Mouse (Mus musculus) layer of hippocampus, adult 9-10 months (tissue): ENCODE results near the gene Mknk2.

Experiments
- DNase-seq: peaks from one replicate; pipeline ENCODE4 v3.0.0; 2022; ENCODE audit warnings: low spot score

Gene Mknk2

DNA sequence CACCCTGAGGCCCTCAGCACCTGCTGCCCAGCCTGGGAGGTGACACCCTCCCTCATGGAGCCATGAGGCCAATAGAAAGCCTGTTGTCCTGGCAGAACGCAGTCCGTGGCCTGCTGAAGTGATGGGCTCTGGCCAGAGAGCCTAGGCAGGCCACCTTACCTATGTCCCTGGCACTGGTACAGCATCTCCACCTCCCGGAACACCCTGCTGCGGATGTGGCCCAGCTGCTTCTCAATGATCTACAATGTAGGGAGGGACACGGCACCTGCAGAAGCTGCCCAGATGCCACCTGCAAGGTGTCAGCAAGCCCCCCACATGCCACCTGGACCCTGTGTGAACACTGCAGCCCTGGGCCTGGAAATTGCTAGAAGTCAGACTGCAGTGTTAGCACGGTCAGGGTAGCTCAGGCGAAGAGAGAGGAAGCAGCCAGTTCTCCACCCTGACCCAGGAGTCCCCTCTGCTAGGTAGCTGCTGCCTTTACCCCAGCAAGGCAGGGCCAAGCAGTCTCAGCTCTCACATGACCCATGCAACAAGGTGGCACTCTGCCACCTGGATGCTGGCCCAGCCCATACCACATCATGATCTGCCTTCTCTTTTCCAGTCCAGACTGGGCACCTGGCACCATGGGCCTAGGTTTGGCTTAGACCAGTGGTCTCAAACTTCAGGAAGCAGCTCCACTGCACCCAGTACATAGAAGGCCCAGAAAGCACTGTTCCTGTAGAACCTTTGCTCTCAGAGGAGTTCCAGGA, 8.0 kb downstream of the Mknk2 start:
- no peak for DNase-seq

DNA sequence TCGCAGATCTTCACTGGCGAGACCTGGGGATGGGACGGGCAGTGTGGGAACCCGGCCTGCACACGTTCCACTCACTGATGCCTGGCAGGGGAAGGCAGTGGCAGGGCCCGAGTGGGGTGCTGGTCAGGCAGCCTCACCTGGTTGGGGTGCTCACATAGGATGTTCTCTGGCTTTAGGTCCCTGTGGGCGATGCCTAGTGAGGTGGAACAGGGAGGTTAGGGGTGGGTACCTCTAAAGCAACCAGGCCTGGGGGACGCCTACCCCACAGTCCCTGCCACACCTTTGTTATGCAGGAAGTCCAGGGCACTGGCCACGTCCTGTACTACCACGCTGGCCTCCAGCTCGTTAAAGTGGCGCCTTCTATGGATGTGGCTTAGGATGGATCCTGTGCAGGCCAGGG, 8.9 kb downstream of the Mknk2 start:
- DNase-seq: no peak

- no peak for DNase-seq
Measured at GRCm38 (mm10) chr10:80668614-80669013, 9.3 kb downstream of the Mknk2 start.

DNA sequence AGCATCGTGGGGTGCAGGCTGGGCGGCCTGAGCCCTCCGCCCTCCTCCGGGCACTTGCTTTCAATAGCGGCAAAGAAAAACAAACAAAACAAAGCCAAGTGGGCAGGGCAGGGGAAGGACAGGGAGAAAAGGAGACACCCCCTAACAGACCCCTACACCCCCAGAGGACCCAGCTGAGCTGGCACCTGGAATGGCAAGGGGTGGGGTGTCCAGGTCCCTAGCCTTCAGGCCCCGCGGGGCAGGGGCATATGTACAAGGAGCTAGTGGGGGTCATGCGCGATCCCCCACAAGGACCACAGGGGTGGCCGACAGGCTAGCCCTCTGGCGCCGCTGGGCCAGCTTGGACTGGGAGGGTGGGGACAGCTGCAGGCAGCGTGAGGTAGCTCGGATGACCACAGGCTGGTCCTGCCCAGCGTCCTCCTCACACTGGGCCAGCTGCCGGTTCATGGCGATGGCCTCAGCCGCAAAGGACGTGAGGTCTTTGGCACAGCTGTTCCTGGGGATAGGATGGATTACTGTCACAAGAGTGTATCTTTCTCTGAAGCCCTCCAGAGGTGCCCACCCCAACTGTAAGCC, 11.0 kb downstream of the Mknk2 start:
- no peak for DNase-seq

DNA sequence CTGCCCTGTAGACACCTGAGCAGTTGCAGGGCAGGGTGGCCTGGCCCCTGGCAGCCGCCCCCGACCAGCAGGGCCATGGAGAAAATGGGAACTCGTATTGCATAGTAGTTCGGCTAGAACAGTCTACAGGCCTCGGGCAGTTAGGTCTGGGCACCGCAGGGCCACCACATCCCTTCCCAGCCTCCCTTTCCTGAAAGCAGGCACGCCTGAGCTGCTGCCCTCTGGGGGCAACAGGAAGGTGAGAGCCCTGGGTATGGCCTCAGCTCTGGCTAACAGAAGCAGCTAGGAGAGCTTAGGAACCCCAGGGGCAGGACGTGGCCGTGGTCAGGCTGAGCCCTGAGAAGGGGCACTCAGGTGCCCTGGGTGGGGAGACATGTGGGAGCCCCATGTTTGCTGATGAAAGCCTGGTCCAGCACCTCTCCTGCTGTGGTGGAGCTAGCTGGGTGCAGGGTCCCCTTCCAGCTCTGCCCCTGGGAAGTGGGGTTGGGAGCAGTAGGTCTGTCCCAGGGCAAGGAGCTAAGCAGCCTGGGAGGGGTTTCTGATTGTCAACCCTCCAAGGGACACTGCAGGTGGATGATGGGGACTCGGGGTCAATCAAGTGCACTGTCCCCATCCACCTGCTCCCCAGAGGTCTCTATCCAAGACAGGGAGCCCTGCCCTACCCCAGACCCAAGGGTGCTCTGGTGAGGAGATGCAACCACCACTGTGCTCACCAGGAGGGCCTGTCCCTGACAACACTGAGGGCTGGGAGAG, 11.8 kb downstream of the Mknk2 start:
- DNase-seq: no peak

GRCm38 (mm10) chr10:80665459-80665858, 12.5 kb downstream of the Mknk2 start:
- no peak for DNase-seq

DNA sequence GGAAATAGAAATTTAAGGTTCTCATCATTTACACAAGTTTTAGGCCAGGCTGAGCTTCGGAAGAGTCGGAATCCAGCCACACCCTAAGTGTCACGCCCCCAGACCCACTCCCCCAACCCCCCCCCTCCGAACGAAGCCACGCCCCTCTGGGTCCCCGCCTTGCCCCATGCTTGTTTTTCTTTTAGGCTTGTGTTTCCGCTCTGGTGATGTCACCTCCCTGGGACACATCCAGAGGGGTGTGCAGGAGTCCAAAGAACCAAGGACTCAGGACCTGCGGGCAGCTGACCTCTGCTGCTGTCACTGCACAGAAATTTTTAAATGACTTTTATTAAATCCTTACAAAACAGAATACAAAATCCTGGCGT, 12.9 kb downstream of the Mknk2 start:
- no peak for DNase-seq

DNA sequence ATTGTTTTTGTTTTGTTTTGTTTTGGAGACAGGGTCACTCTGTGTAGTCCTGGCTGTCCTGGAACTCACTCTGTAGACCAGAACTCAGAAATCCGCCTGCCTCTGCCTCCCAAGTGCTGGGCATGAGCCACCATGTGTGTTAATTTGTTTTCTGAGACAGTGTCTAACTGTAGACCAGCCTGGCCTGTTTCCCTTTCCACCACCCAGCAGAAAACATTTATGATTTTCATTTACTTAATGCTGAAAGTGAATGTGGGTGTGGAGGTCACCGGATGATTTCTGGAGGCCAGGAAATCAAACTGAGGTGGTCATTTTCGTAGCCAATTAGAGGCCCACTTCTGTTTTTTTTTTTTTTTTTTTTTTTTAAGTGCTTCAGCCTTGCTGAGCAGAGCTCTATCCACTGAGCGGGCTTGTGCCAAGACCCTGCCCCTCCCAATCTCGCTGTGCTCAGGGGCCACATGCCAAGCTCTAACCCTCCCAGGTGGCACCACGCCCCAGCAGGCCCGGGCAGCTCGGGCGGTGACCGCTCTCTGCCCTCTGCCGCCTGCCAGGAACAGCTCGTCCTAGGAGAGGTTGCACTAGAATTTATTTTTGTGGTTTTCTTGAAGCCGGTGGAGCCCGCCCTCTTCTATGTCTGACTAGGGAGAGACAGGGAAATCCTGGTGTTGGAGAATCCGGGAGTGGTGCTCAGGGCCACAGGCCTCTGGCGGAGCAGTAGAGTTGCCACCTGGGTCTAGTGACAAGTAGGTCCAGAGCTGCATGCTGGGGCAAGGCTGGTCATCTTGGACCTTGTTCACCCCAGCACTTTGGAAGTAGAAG, 13.5 kb downstream of the Mknk2 start:
- DNase-seq: no peak

GRCm38 (mm10) chr10:80663485-80664196, 14.3 kb downstream of the Mknk2 start:
- DNase-seq: no peak

GRCm38 (mm10) chr10:80661149-80661548, 16.8 kb downstream of the Mknk2 start:
- no peak for DNase-seq

GRCm38 (mm10) chr10:80659213-80659612, 18.7 kb downstream of the Mknk2 start:
- DNase-seq: peak; percentile 78

- no peak for DNase-seq
Measured at GRCm38 (mm10) chr10:80658841-80659202, 19.1 kb downstream of the Mknk2 start.

- no peak for DNase-seq
Measured at GRCm38 (mm10) chr10:80658194-80658840, 19.6 kb downstream of the Mknk2 start.

- DNase-seq: no peak
Measured at GRCm38 (mm10) chr10:80656863-80657623, 20.9 kb downstream of the Mknk2 start, which contains the start of gene Btbd2. TSS of gene Btbd2 (minus strand) at chr10:80657071.

- DNase-seq: peak; percentile 82
Measured at GRCm38 (mm10) chr10:80656130-80656862, 21.6 kb downstream of the Mknk2 start.

DNA sequence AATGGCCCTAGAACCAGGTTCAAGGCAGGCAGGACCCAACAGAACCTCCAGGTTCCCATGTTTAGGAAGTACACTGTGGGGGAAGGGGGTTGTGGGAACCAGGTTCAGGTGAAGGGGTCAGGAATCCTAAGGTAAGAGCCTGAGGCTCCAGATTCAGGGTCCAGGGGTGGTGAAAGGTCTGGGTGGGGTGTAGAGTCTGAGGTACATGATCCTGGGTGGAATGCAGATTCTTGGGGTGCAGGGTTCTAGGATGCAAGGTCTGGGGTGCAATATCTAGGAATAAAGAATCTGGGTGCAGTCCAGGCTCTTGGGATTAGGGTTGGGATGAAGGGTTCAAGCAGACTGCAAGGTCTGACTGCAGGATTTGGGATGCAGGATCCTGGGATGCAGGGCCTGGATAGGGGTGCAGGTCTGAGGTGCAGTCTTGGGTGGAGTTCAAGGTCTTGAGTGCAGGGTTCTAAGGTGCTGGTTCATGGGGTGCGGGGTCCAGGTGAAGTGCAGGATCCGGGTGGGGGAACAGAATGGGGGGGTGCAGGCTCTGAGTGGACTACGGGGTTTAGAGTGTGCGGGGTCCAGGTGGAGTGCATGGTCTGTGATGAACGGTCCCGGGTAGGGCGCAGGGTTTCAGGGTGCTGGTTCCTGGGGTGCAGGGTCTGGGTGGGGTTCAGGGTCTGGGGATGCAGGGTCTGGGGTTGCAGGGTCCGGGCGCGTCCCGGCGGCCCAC, 22.3 kb downstream of the Mknk2 start:
- no peak for DNase-seq

GRCm38 (mm10) chr10:80654866-80655265, 23.0 kb downstream of the Mknk2 start:
- no peak for DNase-seq

DNA sequence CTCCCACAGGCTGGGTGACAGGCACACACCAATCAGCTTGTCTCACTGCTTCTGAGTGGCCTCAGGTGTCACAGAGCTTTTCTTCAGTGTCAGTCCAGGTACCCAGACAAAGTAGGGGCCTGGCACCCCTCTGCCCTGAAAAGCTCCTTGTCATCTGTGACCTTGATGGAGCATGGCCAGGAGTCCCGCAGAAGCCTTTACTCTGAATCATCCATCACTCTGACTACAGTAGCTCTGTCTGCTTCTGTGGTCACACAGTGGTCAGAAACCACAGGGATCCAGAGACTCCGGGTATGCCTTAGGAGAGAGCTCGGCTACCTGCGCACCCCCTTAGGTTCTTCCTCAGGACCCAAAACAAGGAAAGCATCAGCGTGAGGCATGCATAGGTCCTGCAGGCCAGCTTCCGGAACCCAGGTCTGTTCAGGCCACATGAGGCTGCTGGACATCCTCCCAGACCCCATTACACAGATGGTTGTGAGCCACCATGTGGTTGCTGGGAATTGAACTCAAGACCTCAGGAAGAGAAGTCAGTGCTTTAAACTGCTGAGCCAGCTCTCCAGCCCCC, 24.7 kb downstream of the Mknk2 start:
- no peak for DNase-seq

DNA sequence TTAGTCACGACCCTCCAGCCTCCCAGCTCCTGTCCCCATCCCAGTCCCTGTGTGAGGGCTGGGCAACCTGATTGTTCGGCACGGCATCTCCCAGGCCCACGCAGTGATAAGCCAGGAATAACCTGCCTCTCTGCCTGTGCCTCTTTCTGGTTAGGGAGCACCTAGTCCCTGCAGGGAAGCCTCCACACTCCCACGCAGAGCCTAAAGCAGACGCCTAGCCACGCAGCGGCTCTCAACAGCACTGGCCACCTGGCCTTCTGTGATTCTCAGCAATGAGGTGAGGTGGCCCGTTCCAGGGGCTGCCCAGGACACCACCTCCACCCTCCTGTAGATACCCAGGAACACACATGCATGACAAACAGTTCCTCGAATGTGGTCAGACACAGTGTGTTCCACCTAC, 27.5 kb downstream of the Mknk2 start:
- no peak for DNase-seq
